Mouse (Mus musculus) midbrain, postnatal 0 days (tissue): ENCODE data around the gene Kif3a. TPM values are rescaled to one million over a fixed set of nuclear protein-coding genes. Genes with fewer than 3 reads are reported as not detected.
"Not testable (repeated sequence)": the region's sequence is repeated elsewhere in the genome, so short reads cannot be mapped to it uniquely, and the experiment has no call there.

ENCODE experiments used
- ATAC-seq: fragments of 200-750 bp; cut with Nextera tagmentation; 2 replicates; pipeline ENCODE4 v1.8.0; 2017; ENCODE audit warnings: moderate number of reproducible peaks, mild to moderate bottlenecking, moderate TSS enrichment, moderate library complexity; ENCODE audit not compliant: low FRiP score
- DNase-seq: peaks from one replicate; pipeline ENCODE4 v3.0.0-alpha.2; 2015; ENCODE audit warnings: low spot score
- H3K27ac ChIP-seq: fragments of 300-500 bp; sonication (generic); 2 replicates; pipeline ENCODE4 v1.5.1; 2014; ENCODE audit warnings: low read depth, mild to moderate bottlenecking, low read length, mixed read lengths
- H3K27me3 ChIP-seq: fragments of 300-500 bp; sonication (generic); 2 replicates; pipeline ENCODE4 v1.6.1; 2014; ENCODE audit warnings: low read length, control low read depth, mixed read lengths; ENCODE audit not compliant: insufficient read depth
- H3K36me3 ChIP-seq: fragments of 300-500 bp; sonication (generic); 2 replicates; pipeline ENCODE4 v1.6.1; 2014; ENCODE audit warnings: low read length, control low read depth, mixed read lengths; ENCODE audit not compliant: insufficient read depth
- H3K4me1 ChIP-seq: fragments of 300-500 bp; sonication (generic); 2 replicates; pipeline ENCODE4 v1.6.1; 2014; ENCODE audit warnings: mild to moderate bottlenecking, control low read depth, antibody characterized with exemption, low read length, mixed read lengths; ENCODE audit not compliant: insufficient read depth
- H3K4me2 ChIP-seq: fragments of 300-500 bp; sonication (generic); 2 replicates; pipeline ENCODE4 v1.6.1; 2014; ENCODE audit warnings: low read depth, mild to moderate bottlenecking, low read length, mixed read lengths; ENCODE audit not compliant: poor library complexity, severe bottlenecking
- H3K4me3 ChIP-seq: fragments of 300-500 bp; sonication (generic); 2 replicates; pipeline ENCODE4 v1.5.1; 2014; ENCODE audit warnings: low read depth, mild to moderate bottlenecking, low read length, moderate library complexity
- H3K9ac ChIP-seq: fragments of 300-500 bp; sonication (generic); replicated peaks from 2 replicates; pipeline ENCODE4 v1.6.1; 2014; ENCODE audit warnings: mild to moderate bottlenecking, low read length, moderate library complexity, mixed read lengths; ENCODE audit not compliant: poor library complexity, severe bottlenecking
- H3K9me3 ChIP-seq: fragments of 300-500 bp; sonication (generic); 2 replicates; pipeline ENCODE4 v1.6.1; 2016; ENCODE audit warnings: low read length, control low read depth
- CTCF ChIP-seq: IDR thresholded peaks from 2 replicates; pipeline ENCODE4 v1.5.1; 2016; ENCODE audit warnings: antibody characterized with exemption, mild to moderate bottlenecking
- WGBS: fragments of 180-500 bp; shearing (Covaris S2); extraction: QIAGEN DNeasy Blood & Tissue Kit; methylation state at CpG from one replicate; pipeline ENCODE4 v1.1.7; 2014; 5-methylcytosine and 5-hydroxymethylcytosine counted together
- polyA plus RNA-seq: library from polyadenylated mRNA; unstranded; fragments of >200 nt; fragmentation: Nextera tagmentation; extraction: Ambion mirVana; gene quantifications from 2 replicates; pipeline ENCODE4 v1.2.1, GENCODE M21; 2015
- total RNA-seq: library from RNA; depleted of rRNA; stranded (reverse); fragments of >200 nt; gene quantifications from 2 replicates; pipeline ENCODE4 v1.2.3, GENCODE M21; 2014

Kif3a gene
- total and polyA plus RNA-seq, 2 experiments from 2014 or later: 114 to 386 TPM

DNA sequence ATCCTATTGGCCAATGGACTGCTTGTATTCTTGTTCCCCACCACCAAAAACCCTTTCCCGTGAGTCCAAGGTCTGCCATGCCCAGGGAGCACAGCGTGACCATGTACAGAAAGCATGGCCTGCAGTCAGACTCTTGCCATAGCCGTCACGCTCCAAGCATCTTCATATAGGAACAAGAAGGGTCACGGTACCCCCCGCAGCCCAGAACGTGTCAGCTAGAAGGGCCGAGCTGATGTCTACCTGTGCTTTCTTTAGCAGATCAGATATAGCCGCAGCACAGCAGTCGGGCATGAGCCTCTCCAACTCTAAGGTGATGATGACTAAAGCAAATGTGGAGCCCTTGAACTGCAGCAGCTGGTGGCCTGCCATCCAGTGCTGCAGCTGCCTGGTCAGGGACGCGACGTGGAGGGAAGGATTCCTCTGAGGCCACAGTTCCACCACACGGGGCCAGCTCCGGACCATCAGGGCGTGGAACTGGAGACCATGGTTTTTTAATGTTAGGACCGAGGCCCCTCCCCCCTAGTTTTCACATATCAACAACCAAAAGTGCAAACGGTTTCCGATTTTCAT is 19.1 kb upstream of the Kif3a start:
- no peak overlapping the region for H3K4me2 ChIP-seq
- no peak overlapping the region for H3K27ac ChIP-seq
- no peaks in the 10 kb centered on the region for H3K27me3 ChIP-seq
- no peak overlapping the region for H3K4me3 ChIP-seq
- H3K4me1 ChIP-seq: no peaks in the 10 kb centered on the region
- no peak overlapping the region for H3K9ac ChIP-seq
- no peak for ATAC-seq
- WGBS: 90% methylated on average over 19 of the region's 19 CpGs
- H3K36me3 ChIP-seq: 0 out of 2 replicates have a peak, but pooled peaks cover 2% of the 10 kb centered on the region
- no peak for TF ChIP-seq CTCF
- DNase-seq: no peak
- H3K9me3 ChIP-seq: no peaks in the 10 kb centered on the region

DNA sequence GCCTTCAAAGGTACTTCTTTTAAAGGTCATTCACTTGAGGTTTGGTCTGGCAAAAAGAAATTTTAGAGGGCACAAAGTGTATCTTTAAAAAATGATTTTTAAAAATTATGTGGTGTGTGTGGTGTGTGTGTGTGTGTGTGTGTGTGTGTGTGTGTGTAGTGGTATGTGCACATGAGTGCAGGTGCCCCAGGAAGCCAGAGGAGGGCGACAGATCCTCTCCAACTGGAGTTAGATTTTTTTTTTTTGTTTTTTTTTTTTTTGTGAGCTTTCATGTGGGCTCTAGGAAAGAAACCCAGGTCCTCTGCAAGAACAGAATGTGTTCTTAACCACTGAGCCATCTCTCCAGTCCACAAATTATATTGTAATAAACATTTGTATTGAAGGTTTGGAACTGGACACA is 16.5 kb upstream of the Kif3a start:
- ATAC-seq: no peak
- TF ChIP-seq CTCF: no peak
- Histone ChIP-seq H3K27me3 (no peaks in the 10 kb centered on the region), H3K4me2 (no peak overlapping the region), H3K4me1 (no peaks in the 10 kb centered on the region), H3K9ac (no peak overlapping the region), H3K9me3 (no peaks in the 10 kb centered on the region), H3K4me3 (no peak overlapping the region), H3K27ac (no peak overlapping the region), H3K36me3 (0 out of 2 replicates have a peak, but pooled peaks cover 2% of the 10 kb centered on the region)
- 89% methylated on average over 1 of the region's 1 CpGs for WGBS
- DNase-seq: no peak

DNA sequence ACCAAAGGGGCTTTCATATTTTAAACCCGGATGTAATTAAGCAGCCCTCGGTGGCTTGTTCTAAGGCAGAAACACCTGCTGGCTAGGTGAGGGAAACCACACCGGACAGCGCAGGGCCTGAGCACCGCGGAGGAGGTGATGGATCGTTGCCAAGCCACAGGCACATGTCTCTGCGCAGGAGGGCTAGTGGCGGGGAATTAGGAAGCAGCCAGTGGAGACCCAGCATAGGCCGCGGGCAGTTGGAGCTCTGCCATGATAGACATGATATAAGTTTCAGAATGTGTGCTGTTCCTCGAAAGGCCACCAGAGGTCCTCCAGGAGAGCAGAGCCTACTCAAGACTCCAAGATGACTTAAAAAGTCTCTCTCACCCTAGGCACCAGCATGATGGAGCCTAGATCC is 15.4 kb upstream of the Kif3a start:
- ATAC-seq: no peak
- 76% methylated on average over 12 of the region's 12 CpGs for WGBS
- peak; percentile 68 for DNase-seq
- Histone ChIP-seq H3K27ac (no peak overlapping the region), H3K4me1 (no peaks in the 10 kb centered on the region), H3K36me3 (0 out of 2 replicates have a peak, but pooled peaks cover 2% of the 10 kb centered on the region), H3K9me3 (no peaks in the 10 kb centered on the region), H3K9ac (no peak overlapping the region), H3K4me2 (no peak overlapping the region), H3K4me3 (no peak overlapping the region), H3K27me3 (no peaks in the 10 kb centered on the region)
- TF ChIP-seq CTCF: peak; percentile 40

DNA sequence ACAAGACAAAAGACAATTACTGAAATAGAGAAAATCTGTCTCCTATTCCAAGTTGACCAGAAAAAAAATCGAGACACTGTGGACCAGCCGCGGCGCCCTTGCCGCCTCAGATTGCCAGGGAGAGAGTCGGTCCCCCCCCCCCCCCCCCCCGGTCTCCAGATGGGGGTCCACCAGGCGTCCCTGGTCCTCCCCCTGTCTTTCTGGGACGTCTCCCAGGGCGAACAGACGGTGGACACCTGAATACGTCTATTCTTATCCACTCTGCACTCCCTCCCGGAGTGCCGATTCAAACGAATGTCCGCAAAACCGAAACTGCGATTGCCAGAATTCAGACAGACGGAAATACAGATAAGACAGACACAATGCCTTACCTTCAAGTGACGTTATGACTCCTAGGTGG is 10.7 kb upstream of the Kif3a start:
- not testable (repeated sequence) for H3K9ac ChIP-seq, H3K27ac ChIP-seq, H3K27me3 ChIP-seq, DNase-seq, H3K9me3 ChIP-seq, H3K36me3 ChIP-seq, ATAC-seq, H3K4me3 ChIP-seq, H3K4me2 ChIP-seq, H3K4me1 ChIP-seq
- 87% methylated on average over 9 of the region's 20 CpGs for WGBS

DNA sequence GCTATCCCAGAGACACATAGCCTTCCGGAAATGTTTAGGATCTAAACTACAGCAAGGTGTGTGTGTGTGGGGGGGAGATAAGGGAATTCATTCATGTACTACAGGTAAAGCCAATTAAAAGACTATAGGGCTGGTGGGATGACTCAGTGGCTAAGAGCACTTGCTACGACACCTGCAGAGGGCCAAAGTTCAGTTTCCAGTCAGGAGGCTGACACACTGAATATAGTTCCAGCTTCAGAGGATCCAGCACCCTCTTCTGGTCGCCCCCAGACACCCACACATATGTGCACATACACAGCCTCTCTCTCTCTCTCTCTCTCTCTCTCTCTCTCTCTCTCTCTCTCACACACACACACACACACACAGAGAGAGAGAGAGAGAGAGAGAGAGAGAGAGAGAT is 9.2 kb upstream of the Kif3a start:
- not testable (repeated sequence) for DNase-seq, H3K9ac ChIP-seq, H3K4me3 ChIP-seq, H3K4me1 ChIP-seq, H3K36me3 ChIP-seq, H3K27me3 ChIP-seq, H3K27ac ChIP-seq, H3K4me2 ChIP-seq, ATAC-seq, H3K9me3 ChIP-seq
- WGBS: 100% methylated on average over 1 of the region's 3 CpGs

DNA sequence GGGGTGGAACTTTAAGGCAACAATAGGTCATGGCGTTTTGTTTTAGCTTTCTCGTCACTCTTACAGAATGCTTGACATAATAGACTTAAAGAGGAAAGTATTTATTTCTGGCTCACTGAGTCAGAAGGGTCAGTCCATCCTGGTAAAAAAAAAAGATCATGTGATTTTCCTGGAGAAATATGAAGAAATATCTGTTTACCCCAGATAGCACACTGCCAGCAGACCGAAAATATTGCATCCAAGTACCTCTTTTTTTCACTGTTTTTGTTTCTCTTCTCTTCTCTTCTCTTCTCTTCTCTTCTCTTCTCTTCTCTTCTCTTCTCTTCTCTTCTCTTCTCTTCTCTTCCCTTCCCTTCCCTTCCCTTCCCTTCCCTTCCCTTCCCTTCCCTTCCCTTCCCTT is 7.2 kb upstream of the Kif3a start:
- not testable (repeated sequence) for H3K27ac ChIP-seq, H3K9ac ChIP-seq
- WGBS: 97% methylated on average over 1 of the region's 3 CpGs

More for the DNA sequence above, 7.2 kb upstream of the Kif3a start:
- H3K9me3 ChIP-seq, H3K36me3 ChIP-seq, ATAC-seq, DNase-seq, H3K4me2 ChIP-seq, H3K4me1 ChIP-seq, H3K27me3 ChIP-seq, H3K4me3 ChIP-seq: not testable (repeated sequence)
